Mouse (Mus musculus): ENCODE data around the gene Znrf2.

DNA sequence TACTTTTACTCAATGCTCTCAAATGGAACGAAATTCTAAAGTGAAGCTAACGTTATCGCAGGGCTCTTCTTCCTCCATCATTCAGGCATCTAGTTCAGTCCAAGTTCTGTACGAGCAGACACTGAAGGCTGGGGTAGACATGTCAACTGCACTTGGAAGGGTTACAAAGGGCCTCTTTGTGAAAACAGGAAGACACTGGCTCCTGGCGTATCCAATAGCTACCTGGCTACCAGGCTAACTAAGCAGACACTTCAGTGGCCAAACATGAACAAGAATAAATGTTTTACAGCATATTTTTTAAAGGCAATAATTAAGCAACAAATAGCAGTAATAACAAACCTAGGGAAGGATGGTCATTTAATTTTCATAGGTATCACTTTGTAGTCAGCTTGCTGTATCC is 21.7 kb upstream of the Znrf2 start:
- no peak for TF ChIP-seq CTCF (IDR thresholded peaks at IDR 0.05; ENCODE audit: extremely low read depth, insufficient read depth, insufficient read length, insufficient replicate concordance)
- TF ChIP-seq POLR2A (IDR thresholded peaks at IDR 0.05; ENCODE audit: low read depth, low read length): no peak

All from spleen, adult 2 months (tissue).